Mouse (Mus musculus): ENCODE measurements around the gene Shmt1. TPM values are rescaled to one million over a fixed set of nuclear protein-coding genes. Genes with fewer than 3 reads are reported as not detected.

The Shmt1 gene
- polyA plus RNA-seq, 1 experiment from 2014 or later: 69.4 TPM

- Histone ChIP-seq H3K9ac (ENCODE audit: low read length) (peak overlapping the region; percentile 47; the same call in 1 of the 2 replicates), H3K4me3 (ENCODE audit: low read depth, low read length) (peak overlapping the region; percentile 45), H3K27ac (replicated peaks; ENCODE audit: low read depth, low read length) (no peak overlapping the region)
These were observed 2.0 kb downstream of the Shmt1 start for GRCm38 (mm10) chr11:60809546-60809945.

GRCm38 (mm10) chr11:60808286-60809070 is 3.0 kb downstream of the Shmt1 start:
- Histone ChIP-seq H3K36me3 (ENCODE audit: control insufficient read depth, insufficient read depth, low read length) (no peaks in the 10 kb centered on the region), H3K4me3 (ENCODE audit: low read depth, low read length) (no peak overlapping the region), H3K4me2 (ENCODE audit: low read depth, severe bottlenecking) (no peak overlapping the region), H3K9me3 (ENCODE audit: control insufficient read depth, low read length) (no peaks in the 10 kb centered on the region), H3K27ac (replicated peaks; ENCODE audit: low read depth, low read length) (no peak overlapping the region), H3K9ac (ENCODE audit: low read length) (no peak overlapping the region), H3K27me3 (ENCODE audit: control insufficient read depth, insufficient read depth, low read length) (no peaks in the 10 kb centered on the region), H3K4me1 (ENCODE audit: control insufficient read depth, insufficient read depth, low read length) (peaks cover 7% of the 10 kb centered on the region; the same call in 1 of the 2 replicates)
- DNase-seq (ENCODE audit: low spot score) (no peak), ATAC-seq (ENCODE audit: insufficient number of reproducible peaks, low FRiP score, low TSS enrichment, low read depth) (no peak)
- WGBS: 86% methylated on average over 4 of the region's 4 CpGs

More at GRCm38 (mm10) chr11:60809546-60809945, 2.0 kb downstream of the Shmt1 start:
- Histone ChIP-seq H3K27me3 (ENCODE audit: control insufficient read depth, insufficient read depth, low read length) (no peaks in the 10 kb centered on the region), H3K36me3 (ENCODE audit: control insufficient read depth, insufficient read depth, low read length) (no peaks in the 10 kb centered on the region), H3K4me1 (ENCODE audit: control insufficient read depth, insufficient read depth, low read length) (peaks cover 7% of the 10 kb centered on the region; the same call in 1 of the 2 replicates), H3K9me3 (ENCODE audit: control insufficient read depth, low read length) (no peaks in the 10 kb centered on the region), H3K4me2 (ENCODE audit: low read depth, severe bottlenecking) (peak overlapping the region; percentile 65)
- DNase-seq (ENCODE audit: low spot score) (no peak), ATAC-seq (ENCODE audit: insufficient number of reproducible peaks, low FRiP score, low TSS enrichment, low read depth) (no peak)
- WGBS: 70% methylated on average over 1 of the region's 1 CpGs

GRCm38 (mm10) chr11:60800892-60801291 is 10.6 kb downstream of the Shmt1 start:
- H3K27ac ChIP-seq (replicated peaks; ENCODE audit: low read depth, low read length): no peak overlapping the region
- no peak for ATAC-seq (ENCODE audit: insufficient number of reproducible peaks, low FRiP score, low TSS enrichment, low read depth)
- no peak overlapping the region for H3K4me3 ChIP-seq (ENCODE audit: low read depth, low read length)
- no peak overlapping the region for H3K4me2 ChIP-seq (ENCODE audit: low read depth, severe bottlenecking)
- WGBS: 90% methylated on average over 1 of the region's 1 CpGs
- H3K4me1 ChIP-seq (ENCODE audit: control insufficient read depth, insufficient read depth, low read length): no peaks in the 10 kb centered on the region
- H3K9me3 ChIP-seq (ENCODE audit: control insufficient read depth, low read length): no peaks in the 10 kb centered on the region
- peaks cover 6% of the 10 kb centered on the region; the same call in 1 of the 2 replicates for H3K36me3 ChIP-seq (ENCODE audit: control insufficient read depth, insufficient read depth, low read length)
- no peak for DNase-seq (ENCODE audit: low spot score)
- H3K27me3 ChIP-seq (ENCODE audit: control insufficient read depth, insufficient read depth, low read length): no peaks in the 10 kb centered on the region
- no peak overlapping the region for H3K9ac ChIP-seq (ENCODE audit: low read length)

GRCm38 (mm10) chr11:60799977-60800376 is 11.5 kb downstream of the Shmt1 start:
- Histone ChIP-seq H3K4me3 (ENCODE audit: low read depth, low read length) (no peak overlapping the region), H3K4me1 (ENCODE audit: control insufficient read depth, insufficient read depth, low read length) (no peaks in the 10 kb centered on the region), H3K27me3 (ENCODE audit: control insufficient read depth, insufficient read depth, low read length) (no peaks in the 10 kb centered on the region), H3K4me2 (ENCODE audit: low read depth, severe bottlenecking) (no peak overlapping the region), H3K9ac (ENCODE audit: low read length) (no peak overlapping the region), H3K36me3 (ENCODE audit: control insufficient read depth, insufficient read depth, low read length) (peaks cover 6% of the 10 kb centered on the region; the same call in 1 of the 2 replicates), H3K27ac (replicated peaks; ENCODE audit: low read depth, low read length) (no peak overlapping the region), H3K9me3 (ENCODE audit: control insufficient read depth, low read length) (no peaks in the 10 kb centered on the region)
- DNase-seq (ENCODE audit: low spot score) (no peak), ATAC-seq (ENCODE audit: insufficient number of reproducible peaks, low FRiP score, low TSS enrichment, low read depth) (no peak)
- WGBS: 94% methylated on average over 4 of the region's 4 CpGs

GRCm38 (mm10) chr11:60796342-60796741 is 15.2 kb downstream of the Shmt1 start:
- no peak for DNase-seq (ENCODE audit: low spot score)
- Histone ChIP-seq H3K27ac (replicated peaks; ENCODE audit: low read depth, low read length) (no peak overlapping the region), H3K4me3 (ENCODE audit: low read depth, low read length) (no peak overlapping the region), H3K4me1 (ENCODE audit: control insufficient read depth, insufficient read depth, low read length) (no peaks in the 10 kb centered on the region), H3K27me3 (ENCODE audit: control insufficient read depth, insufficient read depth, low read length) (no peaks in the 10 kb centered on the region), H3K4me2 (ENCODE audit: low read depth, severe bottlenecking) (no peak overlapping the region), H3K9ac (ENCODE audit: low read length) (no peak overlapping the region), H3K9me3 (ENCODE audit: control insufficient read depth, low read length) (no peaks in the 10 kb centered on the region), H3K36me3 (ENCODE audit: control insufficient read depth, insufficient read depth, low read length) (peaks cover 10% of the 10 kb centered on the region; the same call in 1 of the 2 replicates)
- no peak for ATAC-seq (ENCODE audit: insufficient number of reproducible peaks, low FRiP score, low TSS enrichment, low read depth)
- 95% methylated on average over 11 of the region's 11 CpGs for WGBS

GRCm38 (mm10) chr11:60790472-60790871 is 21.0 kb downstream of the Shmt1 start:
- 68% methylated on average over 2 of the region's 2 CpGs for WGBS

GRCm38 (mm10) chr11:60787595-60787994 is 23.9 kb downstream of the Shmt1 start:
- no peaks in the 10 kb centered on the region for H3K27me3 ChIP-seq (ENCODE audit: control insufficient read depth, insufficient read depth, low read length)
- 81% methylated on average over 1 of the region's 1 CpGs for WGBS
- H3K4me1 ChIP-seq (ENCODE audit: control insufficient read depth, insufficient read depth, low read length): no peaks in the 10 kb centered on the region
- no peaks in the 10 kb centered on the region for H3K9me3 ChIP-seq (ENCODE audit: control insufficient read depth, low read length)
- H3K4me3 ChIP-seq (ENCODE audit: low read depth, low read length): no peak overlapping the region
- no peak overlapping the region for H3K9ac ChIP-seq (ENCODE audit: low read length)
- no peak for ATAC-seq (ENCODE audit: insufficient number of reproducible peaks, low FRiP score, low TSS enrichment, low read depth)
- no peak for DNase-seq (ENCODE audit: low spot score)
- peaks cover 28% of the 10 kb centered on the region for H3K36me3 ChIP-seq (ENCODE audit: control insufficient read depth, insufficient read depth, low read length)
- no peak overlapping the region for H3K4me2 ChIP-seq (ENCODE audit: low read depth, severe bottlenecking)
- H3K27ac ChIP-seq (replicated peaks; ENCODE audit: low read depth, low read length): no peak overlapping the region

More at GRCm38 (mm10) chr11:60790472-60790871, 21.0 kb downstream of the Shmt1 start:
- H3K36me3 ChIP-seq (ENCODE audit: control insufficient read depth, insufficient read depth, low read length): peaks cover 17% of the 10 kb centered on the region
- no peak for ATAC-seq (ENCODE audit: insufficient number of reproducible peaks, low FRiP score, low TSS enrichment, low read depth)
- H3K4me3 ChIP-seq (ENCODE audit: low read depth, low read length): no peak overlapping the region
- DNase-seq (ENCODE audit: low spot score): no peak
- no peaks in the 10 kb centered on the region for H3K9me3 ChIP-seq (ENCODE audit: control insufficient read depth, low read length)
- no peak overlapping the region for H3K9ac ChIP-seq (ENCODE audit: low read length)
- H3K27me3 ChIP-seq (ENCODE audit: control insufficient read depth, insufficient read depth, low read length): no peaks in the 10 kb centered on the region
- H3K4me1 ChIP-seq (ENCODE audit: control insufficient read depth, insufficient read depth, low read length): no peaks in the 10 kb centered on the region
- no peak overlapping the region for H3K27ac ChIP-seq (replicated peaks; ENCODE audit: low read depth, low read length)
- no peak overlapping the region for H3K4me2 ChIP-seq (ENCODE audit: low read depth, severe bottlenecking)

- H3K27ac ChIP-seq (replicated peaks; ENCODE audit: low read depth, low read length): no peak overlapping the region
- no peak overlapping the region for H3K9ac ChIP-seq (ENCODE audit: low read length)
- H3K4me1 ChIP-seq (ENCODE audit: control insufficient read depth, insufficient read depth, low read length): peaks cover 16% of the 10 kb centered on the region
- no peak overlapping the region for H3K4me3 ChIP-seq (ENCODE audit: low read depth, low read length)
- WGBS: 91% methylated on average over 8 of the region's 8 CpGs
- H3K9me3 ChIP-seq (ENCODE audit: control insufficient read depth, low read length): no peaks in the 10 kb centered on the region
- peaks cover 30% of the 10 kb centered on the region for H3K36me3 ChIP-seq (ENCODE audit: control insufficient read depth, insufficient read depth, low read length)
- H3K4me2 ChIP-seq (ENCODE audit: low read depth, severe bottlenecking): no peak overlapping the region
- ATAC-seq (ENCODE audit: insufficient number of reproducible peaks, low FRiP score, low TSS enrichment, low read depth) (no peak), DNase-seq (ENCODE audit: low spot score) (no peak)
- H3K27me3 ChIP-seq (ENCODE audit: control insufficient read depth, insufficient read depth, low read length): no peaks in the 10 kb centered on the region
These were observed 27.2 kb downstream of the Shmt1 start for GRCm38 (mm10) chr11:60784179-60784922.

All from limb, embryonic 11.5 days (tissue).